Mouse (Mus musculus): ENCODE measurements at regions not wholly inside any gene's neighbourhood (a gene's known extent, or its start where the extent isn't known, plus 50 kb on each side); places are given as distances from the start of the nearest gene placed in this dataset.

GRCm38 (mm10) chr12:71563219-71563618 lies 253.5 kb downstream of the Dact1 start:
- TF ChIP-seq CTCF (IDR thresholded peaks at IDR 0.05; ENCODE audit: borderline replicate concordance, control insufficient read depth, extremely low read depth, insufficient read depth, low read length, poor library complexity) (no peak), POLR2A (IDR thresholded peaks at IDR 0.05; ENCODE audit: control insufficient read depth, extremely low read depth, insufficient read depth, low read length, poor library complexity) (no peak)
